Mouse (Mus musculus): ENCODE measurements around the gene Serpini2. TPM values are rescaled to one million over a fixed set of nuclear protein-coding genes. Genes with fewer than 3 reads are reported as not detected.

The Serpini2 gene
- total RNA-seq, 2 experiments from 2014 or later = not detected

Other genes starting within 250 kb of the Serpini2 start
- gene Zbbx, start 105.0 kb downstream of the Serpini2 start, total RNA-seq (2014; fragmentation: Nextera tagmentation) = not detected in 2 replicates
- not detected in 2 replicates for gene Zbbx, start 105.0 kb downstream of the Serpini2 start, total RNA-seq (2017)
- gene Wdr49, start 212.1 kb upstream of the Serpini2 start, total RNA-seq (2014; fragmentation: Nextera tagmentation) = not detected in 2 replicates
- not detected in 2 replicates for gene Wdr49, start 212.1 kb upstream of the Serpini2 start, total RNA-seq (2017)

Measured in megakaryocyte-erythroid progenitor cell, adult 5-6 weeks (primary cell).